ENCODE assay signal across 8 mouse cellular contexts in genomic region chr16:17234916-17235665, GRCm38 (mm10). TPM values are rescaled to one million over a fixed set of nuclear protein-coding genes. Genes with fewer than 3 reads are reported as not detected.
DNase-seq lines count a peak whose midpoint lies in the region; ATAC-seq and TF ChIP-seq lines count a peak whose summit lies in the region.

No protein-coding gene starts in this region.

- H3K27ac ChIP-seq in forebrain, embryonic 16.5 days (ENCODE audit: low read length): peak overlapping the region; percentile 95
- H3K27ac ChIP-seq in lung, embryonic 14.5 days (ENCODE audit: low read depth): peak overlapping the region; percentile 8; the same call in 1 of the 2 replicates
- H3K27ac ChIP-seq in stomach, embryonic 15.5 days: peak overlapping the region; percentile 91

- DNase-seq in frontal cortex, postnatal 10 days (ENCODE audit: low spot score in 2 of 2): no peak
- peak; percentile 81 for DNase-seq in NIH3T3 (ENCODE audit: low read depth)
- peak; percentile 55 to 58 for DNase-seq in kidney, adult 8-10 months
- DNase-seq in lung, embryonic 14.5 days: peak; percentile 31
- no peak for DNase-seq in gastrocnemius, postnatal 14 days

- peak overlapping the region; percentile 84 for H3K4me2 ChIP-seq in forebrain, embryonic 16.5 days (ENCODE audit: low read length)
- peak overlapping the region; percentile 78 for H3K4me2 ChIP-seq in lung, embryonic 14.5 days
- peak overlapping the region; percentile 83 for H3K4me2 ChIP-seq in stomach, embryonic 15.5 days

- 36% methylated on average over 9 of the region's 9 CpGs for WGBS in forebrain, embryonic 16.5 days
- WGBS in lung, embryonic 14.5 days: 25% methylated on average over 9 of the region's 9 CpGs
- 26% methylated on average over 9 of the region's 9 CpGs for WGBS in stomach, embryonic 15.5 days

- no peaks in the 10 kb centered on the region for H3K36me3 ChIP-seq in forebrain, embryonic 16.5 days (ENCODE audit: control insufficient read depth, insufficient read depth)
- H3K36me3 ChIP-seq in lung, embryonic 14.5 days (ENCODE audit: insufficient read depth): no peaks in the 10 kb centered on the region
- no peaks in the 10 kb centered on the region for H3K36me3 ChIP-seq in stomach, embryonic 15.5 days

- ATAC-seq in frontal cortex, adult (ENCODE audit: low TSS enrichment): peak; percentile 33
- no peak for ATAC-seq in forebrain, embryonic 16.5 days
- no peak for ATAC-seq in lung, embryonic 14.5 days (ENCODE audit: insufficient read depth)
- no peak for ATAC-seq in stomach, embryonic 15.5 days (ENCODE audit: insufficient read depth, low FRiP score, low read depth)

- intact Hi-C loops in gastrocnemius, postnatal 14 days (cut with DNase I; ENCODE audit: low total_unique reads): loop anchor here (10.0 kb wide), 1 partner anchor 1640 kb away; the partner anchor contains the start of genes Hira and Mrpl40

- peak overlapping the region; percentile 90 for H3K4me3 ChIP-seq in forebrain, embryonic 16.5 days (replicated peaks; ENCODE audit: low read length)
- peak overlapping the region; percentile 90 for H3K4me3 ChIP-seq in lung, embryonic 14.5 days (ENCODE audit: low read depth, low read length)
- peak overlapping the region; percentile 95 for H3K4me3 ChIP-seq in stomach, embryonic 15.5 days (replicated peaks)

- no peaks in the 10 kb centered on the region for H3K27me3 ChIP-seq in forebrain, embryonic 16.5 days (replicated peaks; ENCODE audit: control insufficient read depth, insufficient read depth, low read length)
- H3K27me3 ChIP-seq in lung, embryonic 14.5 days (ENCODE audit: insufficient read depth, low read length): no peaks in the 10 kb centered on the region
- H3K27me3 ChIP-seq in stomach, embryonic 15.5 days (replicated peaks): no peaks in the 10 kb centered on the region

- TF ChIP-seq CTCF in lung, embryonic 14.5 days (IDR thresholded peaks at IDR 0.05; ENCODE audit: low read depth): no peak

- peak overlapping the region; percentile 96 for H3K9ac ChIP-seq in forebrain, embryonic 16.5 days (replicated peaks; ENCODE audit: low read depth, low read length)
- H3K9ac ChIP-seq in lung, embryonic 14.5 days: peak overlapping the region; percentile 94; the same call in 1 of the 2 replicates
- H3K9ac ChIP-seq in stomach, embryonic 15.5 days: peak overlapping the region; percentile 83; the same call in 1 of the 2 replicates

- peaks cover 28% of the 10 kb centered on the region for H3K4me1 ChIP-seq in forebrain, embryonic 16.5 days (replicated peaks; ENCODE audit: control insufficient read depth, insufficient read depth, low read length)
- peaks cover 11% of the 10 kb centered on the region; the same call in 1 of the 2 replicates for H3K4me1 ChIP-seq in lung, embryonic 14.5 days (ENCODE audit: insufficient read depth)
- H3K4me1 ChIP-seq in stomach, embryonic 15.5 days: peaks cover 35% of the 10 kb centered on the region

- no peaks in the 10 kb centered on the region for H3K9me3 ChIP-seq in forebrain, embryonic 16.5 days (ENCODE audit: control insufficient read depth, low read length)
- H3K9me3 ChIP-seq in lung, embryonic 14.5 days (ENCODE audit: low read depth, low read length): no peaks in the 10 kb centered on the region
- no peaks in the 10 kb centered on the region for H3K9me3 ChIP-seq in stomach, embryonic 15.5 days

RNA-seq across cellular contexts. Expression of gene Hic2, which starts 1.7 kb away (rescaled TPM):
- 7.1 and 9.4 TPM in 2 replicates for polyA plus RNA-seq in forebrain, embryonic 16.5 days (2015; fragmentation: Nextera tagmentation; extraction: Ambion mirVana)
- polyA plus RNA-seq in lung, embryonic 14.5 days (2014; fragmentation: Nextera tagmentation; extraction: Ambion mirVana): 3.4 and 4.3 TPM in 2 replicates
- 4.5 and 6.1 TPM in 2 replicates for polyA plus RNA-seq in stomach, embryonic 15.5 days (2015; fragmentation: Nextera tagmentation; extraction: Ambion mirVana)
- total RNA-seq in gastrocnemius, postnatal 14 days (2021): 1 to 10 TPM; 1.1 to 1.2 TPM

RNA-seq across cellular contexts. Expression of gene Rimbp3, which starts 26.7 kb away (rescaled TPM):
- 1.8 and 2.3 TPM in 2 replicates for polyA plus RNA-seq in forebrain, embryonic 16.5 days (2015; fragmentation: Nextera tagmentation; extraction: Ambion mirVana)
- 0.13 and 0.30 TPM in 2 replicates for polyA plus RNA-seq in lung, embryonic 14.5 days (2014; fragmentation: Nextera tagmentation; extraction: Ambion mirVana)
- 0.39 and 0.57 TPM in 2 replicates for polyA plus RNA-seq in stomach, embryonic 15.5 days (2015; fragmentation: Nextera tagmentation; extraction: Ambion mirVana)
- under 1 TPM in 1 of 2 experiments, not detected in 1; 0.10 TPM for total RNA-seq in gastrocnemius, postnatal 14 days (2021)

RNA-seq across cellular contexts. Expression of gene Ube2l3, which starts 32.6 kb away (rescaled TPM):
- polyA plus RNA-seq in forebrain, embryonic 16.5 days (2015; fragmentation: Nextera tagmentation; extraction: Ambion mirVana): 298 and 325 TPM in 2 replicates
- polyA plus RNA-seq in lung, embryonic 14.5 days (2014; fragmentation: Nextera tagmentation; extraction: Ambion mirVana): 349 and 371 TPM in 2 replicates
- polyA plus RNA-seq in stomach, embryonic 15.5 days (2015; fragmentation: Nextera tagmentation; extraction: Ambion mirVana): 314 and 339 TPM in 2 replicates
- 100 to 1,000 TPM; 144 TPM for total RNA-seq in gastrocnemius, postnatal 14 days (2021)

RNA-seq across cellular contexts. Expression of gene Tmem191c, which starts 40.8 kb away (rescaled TPM):
- polyA plus RNA-seq in forebrain, embryonic 16.5 days (2015; fragmentation: Nextera tagmentation; extraction: Ambion mirVana): 23.0 and 43.0 TPM in 2 replicates
- 6.7 and 7.5 TPM in 2 replicates for polyA plus RNA-seq in lung, embryonic 14.5 days (2014; fragmentation: Nextera tagmentation; extraction: Ambion mirVana)
- 18.2 and 19.2 TPM in 2 replicates for polyA plus RNA-seq in stomach, embryonic 15.5 days (2015; fragmentation: Nextera tagmentation; extraction: Ambion mirVana)
- total RNA-seq in gastrocnemius, postnatal 14 days (2021): 1 to 10 TPM in 1 of 2 experiments, under 1 TPM in 1; 0.96 to 1.2 TPM

Comparison
In these comparisons a context has a peak if more than half of its experiments do, and no peak if none do; other contexts are left out.
1. DNase-seq: peak in NIH3T3 (single experiment), kidney, adult 8-10 months (2 of 2) and lung, embryonic 14.5 days (single experiment); none in frontal cortex, postnatal 10 days (0 of 2) and gastrocnemius, postnatal 14 days (single experiment).
2. H3K27ac ChIP-seq: peak in every context shown above with its lines; median percentile 95 in forebrain, embryonic 16.5 days; 91 in stomach, embryonic 15.5 days; 8 in lung, embryonic 14.5 days.
3. Peak in every context shown above with its lines, with median percentiles within 50 percentile points of each other: H3K4me2 ChIP-seq, H3K4me3 ChIP-seq and H3K9ac ChIP-seq.